Mouse (Mus musculus) activated CD4-positive, CD25-positive, alpha-beta regulatory T cell, adult 4 months (primary cell): ENCODE measurements around the gene Myo1f. TPM values are rescaled to one million over a fixed set of nuclear protein-coding genes. Genes with fewer than 3 reads are reported as not detected.

Experiments
- polyA plus RNA-seq, 2 experiments: library from polyadenylated mRNA; unstranded; fragments of 100-300 nt; shearing (Covaris generic); gene quantifications; one replicate each; pipeline ENCODE4 v1.2.1; 2017

The Myo1f gene
- polyA plus RNA-seq, 2 experiments from 2014 or later = 70.7 to 88.5 TPM

Other genes with a start within 250 kb of the Myo1f start
- gene Zfp81, start 196.8 kb upstream of the Myo1f start, polyA plus RNA-seq = 10 to 100 TPM in 1 of 2 experiments, 1 to 10 TPM in 1; 7.7 to 10.4 TPM
- 10 to 100 TPM in 1 of 2 experiments, 1 to 10 TPM in 1; 9.0 to 13.8 TPM for gene Zfp101, start 161.1 kb upstream of the Myo1f start, polyA plus RNA-seq
- gene Actl9, start 122.8 kb upstream of the Myo1f start, polyA plus RNA-seq = not detected
- gene Adamts10, start 31.5 kb upstream of the Myo1f start, polyA plus RNA-seq = 10 to 100 TPM; 49.7 to 56.7 TPM
- gene Zfp414, start 73.4 kb downstream of the Myo1f start, polyA plus RNA-seq = 10 to 100 TPM; 53.6 to 65.2 TPM
- under 1 TPM; 0.40 to 0.85 TPM for gene Pram1, start 82.3 kb downstream of the Myo1f start, polyA plus RNA-seq
- gene Hnrnpm, start 131.2 kb downstream of the Myo1f start, polyA plus RNA-seq = 100 to 1,000 TPM; 338 to 341 TPM
- 10 to 100 TPM; 27.2 to 33.5 TPM for gene March2, start 163.0 kb downstream of the Myo1f start, polyA plus RNA-seq
- gene Rab11b, start 204.8 kb downstream of the Myo1f start, polyA plus RNA-seq = 100 to 1,000 TPM; 227 to 308 TPM
- gene Angptl4, start 226.1 kb downstream of the Myo1f start, polyA plus RNA-seq = 1 to 10 TPM; 3.7 to 4.8 TPM